Mouse (Mus musculus) B cell, adult 2 months (primary cell): ENCODE results near the gene Car10.
"Not testable (repeated sequence)": the region's sequence is repeated elsewhere in the genome, so short reads cannot be mapped to it uniquely, and the experiment has no call there.

Source experiments
- DNase-seq, 2 experiments: peaks; one replicate each; pipeline ENCODE4 v3.0.0; 2022

Gene Car10

DNA sequence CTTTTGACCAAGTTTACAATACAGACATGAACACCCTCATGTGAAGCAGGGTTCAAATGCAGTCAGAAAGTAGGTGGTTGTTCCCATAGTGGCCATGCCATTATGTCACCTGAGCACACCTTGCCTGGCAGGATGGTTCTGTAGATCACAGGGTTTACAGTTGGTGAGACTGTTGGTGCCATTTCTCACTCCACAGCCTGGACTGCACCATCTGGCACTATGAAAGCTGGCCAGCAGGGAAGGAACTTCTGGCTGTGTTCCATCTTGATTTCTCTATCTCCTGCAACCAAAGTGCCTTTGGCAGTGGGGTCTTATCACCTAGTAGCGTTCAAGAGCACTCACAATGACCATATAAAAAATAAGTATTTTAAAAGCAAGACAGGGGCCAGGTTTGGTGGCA is 303.3 kb downstream of the Car10 start:
- DNase-seq = not testable (repeated sequence)

DNA sequence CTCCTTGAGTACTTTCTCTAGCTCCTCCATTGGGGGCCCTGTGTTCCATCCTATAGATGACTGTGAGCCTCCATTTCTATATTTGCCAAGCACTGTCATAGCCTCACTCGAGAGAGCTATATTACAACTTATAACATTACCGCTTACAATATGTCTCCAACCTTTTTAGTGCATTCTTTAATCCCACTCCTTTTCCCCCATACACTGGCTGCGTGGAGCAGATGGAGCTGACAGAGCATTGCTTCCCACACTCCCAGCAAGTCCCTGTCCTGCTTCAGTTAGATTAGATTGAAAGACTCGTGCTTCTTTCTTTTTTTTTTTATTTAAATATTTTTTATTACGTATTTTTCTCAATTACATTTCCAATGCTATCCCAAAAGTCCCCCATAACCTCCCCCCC is 310.2 kb downstream of the Car10 start:
- DNase-seq = no peak

DNA sequence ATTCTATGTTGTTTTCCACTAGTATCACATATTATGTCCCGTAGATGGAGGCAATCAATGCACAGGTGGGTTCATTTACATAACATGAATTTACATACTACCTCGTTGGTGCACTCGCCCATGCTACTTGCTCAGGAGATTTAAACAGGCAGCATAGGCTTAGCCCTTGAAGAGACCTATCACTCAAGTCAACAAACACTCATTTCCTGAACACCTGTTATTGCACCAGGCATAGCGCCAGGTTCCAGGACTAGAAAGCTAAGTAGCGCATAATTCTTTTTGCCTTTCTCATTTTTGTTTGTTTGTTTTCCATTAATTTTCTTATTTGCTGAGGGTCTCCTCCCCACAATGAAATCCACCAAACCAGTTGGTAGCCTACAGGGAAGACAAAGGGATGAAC is 333.7 kb downstream of the Car10 start:
- no peak for DNase-seq

DNA sequence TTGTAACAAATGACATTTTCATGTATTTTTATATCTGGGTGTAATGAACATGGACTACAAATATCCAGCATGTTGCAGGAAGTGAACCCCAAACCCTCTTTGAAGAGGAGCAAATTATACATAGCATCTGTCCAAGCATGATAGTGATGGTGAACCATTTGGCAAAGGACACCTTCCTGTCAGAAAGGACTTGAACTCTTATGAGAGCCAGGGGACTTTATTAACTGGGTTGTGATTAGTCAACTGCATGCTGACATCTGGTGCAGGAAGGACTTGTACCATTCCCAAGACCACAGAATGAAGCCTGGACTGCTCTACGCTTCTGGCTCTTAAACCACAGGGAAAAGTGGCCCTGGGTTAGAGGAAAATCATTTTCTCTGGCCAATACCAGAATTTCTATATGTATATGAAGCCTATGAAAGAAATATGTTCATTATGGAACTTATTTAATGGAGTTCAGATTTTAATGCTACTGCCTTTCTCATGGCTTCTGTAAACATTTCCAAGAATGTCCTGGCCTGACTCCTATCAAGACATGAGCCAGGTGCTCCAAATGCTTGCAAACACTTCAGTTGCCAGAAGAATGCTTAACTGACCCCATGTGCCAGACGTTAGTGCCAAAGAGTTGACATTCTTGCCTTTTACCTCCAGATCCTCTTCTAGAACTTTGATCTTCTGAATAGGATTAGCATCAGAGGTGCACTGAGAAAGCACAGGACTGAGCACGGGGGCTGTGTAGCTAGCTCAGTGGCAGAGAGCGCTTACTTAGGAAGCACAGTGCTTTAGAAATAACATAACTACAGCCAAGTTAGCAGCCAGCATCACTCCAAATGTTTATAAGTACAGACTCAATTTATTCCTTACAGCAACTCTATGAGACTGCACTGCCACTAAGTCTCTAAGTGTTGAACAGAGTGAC is 337.4 kb downstream of the Car10 start:
- no peak for DNase-seq

DNA sequence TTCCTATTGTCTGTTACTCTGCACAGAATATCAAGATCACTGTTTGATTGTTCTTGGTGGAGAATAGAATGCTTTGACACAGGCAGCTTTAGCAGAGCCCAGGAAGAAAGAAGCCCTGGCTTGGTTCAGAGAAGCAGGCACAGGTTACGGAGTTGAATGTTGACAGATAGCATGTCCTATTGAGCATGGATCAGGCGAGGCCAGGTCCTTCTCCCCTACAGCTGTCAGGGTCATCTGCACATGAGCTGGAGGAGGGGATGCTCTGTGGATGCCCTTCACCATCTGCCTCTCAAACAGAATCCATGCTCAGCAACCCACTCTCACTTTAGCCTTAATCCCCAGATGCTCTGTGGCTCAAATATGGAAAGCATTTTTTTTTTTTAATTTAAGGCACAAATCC is 339.1 kb downstream of the Car10 start:
- no peak for DNase-seq

DNA sequence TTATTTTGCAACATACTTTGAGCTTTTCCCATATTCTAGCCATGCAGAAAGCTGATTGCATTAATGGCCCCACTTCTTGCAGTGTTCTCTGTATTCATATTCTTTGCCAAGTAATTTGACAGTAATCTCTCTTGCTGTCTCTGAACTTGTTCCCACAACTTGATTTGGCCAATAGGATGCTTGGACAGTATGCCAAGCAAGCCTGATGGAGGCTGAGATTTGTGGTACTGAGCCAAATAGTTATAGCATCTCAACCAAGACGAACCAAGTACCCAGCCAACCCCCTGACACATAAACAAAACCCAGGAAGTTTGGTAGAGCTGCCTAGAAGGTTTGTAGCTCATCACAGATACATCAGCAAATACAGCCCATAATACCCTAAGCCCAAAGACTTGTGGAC is 342.6 kb downstream of the Car10 start:
- DNase-seq = no peak

DNA sequence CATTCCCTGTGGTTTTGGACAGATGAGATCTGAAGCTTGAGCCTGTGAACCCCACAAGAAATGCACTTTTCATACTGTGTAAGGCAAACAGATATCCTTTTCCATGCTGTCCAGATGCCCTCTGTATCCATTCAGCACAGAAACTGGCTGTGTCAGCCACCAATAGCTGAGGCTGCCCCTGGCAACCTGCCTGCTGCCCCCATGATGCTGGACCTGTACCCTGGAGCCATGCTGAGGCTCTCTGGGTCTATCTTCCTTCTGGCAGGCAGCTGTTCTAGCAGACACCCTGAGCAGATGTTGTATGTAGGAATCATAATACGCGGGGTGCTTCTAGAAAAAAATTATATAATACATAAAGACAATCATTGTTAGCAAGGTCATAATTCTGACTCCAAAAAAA is 345.9 kb downstream of the Car10 start:
- DNase-seq = no peak

DNA sequence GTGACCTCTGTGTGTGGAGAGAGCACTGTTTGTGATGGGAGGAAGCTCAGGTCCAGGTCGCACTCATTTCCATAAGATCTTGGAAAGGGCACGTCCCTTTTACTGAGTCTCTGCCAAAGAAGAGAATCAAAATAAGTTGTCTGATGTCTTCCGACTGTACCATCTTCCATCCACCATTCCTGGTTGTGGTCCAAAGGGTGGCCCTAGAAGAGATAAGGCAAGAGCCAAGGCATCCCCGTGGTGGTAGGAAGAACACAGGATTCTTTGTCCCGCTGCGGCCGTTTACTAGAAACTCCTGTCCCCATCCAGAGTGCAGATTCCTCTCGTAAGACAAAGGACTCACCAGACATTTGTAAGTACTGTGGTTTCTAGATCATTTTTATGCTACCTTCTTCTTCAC is 346.9 kb downstream of the Car10 start:
- DNase-seq = no peak

DNA sequence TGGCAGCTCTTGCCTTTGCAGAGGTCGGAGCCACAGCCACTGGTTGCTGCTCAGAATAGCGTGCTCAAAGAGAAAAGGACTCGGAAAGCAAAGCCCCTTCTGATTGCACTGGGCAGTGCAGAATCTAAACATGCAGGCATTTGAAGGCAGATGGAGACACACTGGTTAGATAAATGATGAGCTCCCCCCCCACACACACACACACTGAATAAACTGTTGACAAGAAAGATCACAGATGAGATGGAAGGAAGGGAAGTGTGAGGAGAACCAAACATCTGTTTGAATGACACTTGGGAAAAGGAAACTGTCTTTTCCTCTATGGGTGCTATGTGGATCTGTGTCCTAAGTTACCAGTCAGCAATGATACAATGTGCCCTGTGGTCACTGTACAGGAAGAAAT is 349.7 kb downstream of the Car10 start:
- no peak for DNase-seq

DNA sequence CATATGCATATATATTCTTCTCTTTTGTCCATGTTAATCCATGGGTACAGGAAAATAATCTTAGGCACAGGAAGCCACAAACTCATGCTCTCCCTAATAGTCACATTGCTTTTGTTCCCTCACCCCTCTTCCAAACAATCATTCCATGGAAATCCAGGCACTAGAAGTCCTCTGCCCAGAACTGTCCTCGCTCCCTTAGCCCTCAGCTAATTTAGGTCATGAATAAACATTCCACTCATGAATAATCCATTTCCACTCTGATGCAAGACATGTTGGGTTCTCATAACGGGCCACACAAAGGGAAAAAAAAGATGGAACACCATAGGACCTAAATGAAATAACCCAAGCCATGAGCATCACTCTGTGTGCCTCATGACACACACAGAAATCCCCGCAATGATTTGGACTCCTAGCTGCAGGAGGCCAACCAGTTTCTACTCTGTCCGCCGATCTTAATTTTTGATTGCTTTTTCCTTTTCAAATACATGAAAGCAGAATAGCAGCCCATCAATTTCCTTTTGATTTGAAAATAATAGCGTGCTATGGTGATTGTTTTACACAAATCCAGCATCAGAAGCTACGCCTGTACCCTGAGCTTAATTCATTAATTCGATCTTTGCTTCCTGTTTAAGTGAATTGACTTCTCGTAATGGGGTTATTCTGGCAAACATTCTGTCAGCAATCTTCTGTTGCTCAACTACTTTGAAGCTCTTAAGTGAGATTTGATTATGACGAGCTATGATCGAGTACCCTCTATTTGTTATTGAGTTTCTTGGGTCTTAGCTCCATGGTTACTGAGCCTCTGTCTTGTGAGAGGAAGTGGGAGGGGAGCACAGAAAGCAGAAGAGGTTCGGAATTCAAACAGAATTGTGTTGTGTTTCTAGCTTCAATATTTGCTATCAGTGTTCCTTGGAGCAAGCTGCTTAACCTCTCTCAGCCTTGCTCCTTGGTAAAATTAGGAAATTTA is 350.7 kb downstream of the Car10 start:
- no peak for DNase-seq

DNA sequence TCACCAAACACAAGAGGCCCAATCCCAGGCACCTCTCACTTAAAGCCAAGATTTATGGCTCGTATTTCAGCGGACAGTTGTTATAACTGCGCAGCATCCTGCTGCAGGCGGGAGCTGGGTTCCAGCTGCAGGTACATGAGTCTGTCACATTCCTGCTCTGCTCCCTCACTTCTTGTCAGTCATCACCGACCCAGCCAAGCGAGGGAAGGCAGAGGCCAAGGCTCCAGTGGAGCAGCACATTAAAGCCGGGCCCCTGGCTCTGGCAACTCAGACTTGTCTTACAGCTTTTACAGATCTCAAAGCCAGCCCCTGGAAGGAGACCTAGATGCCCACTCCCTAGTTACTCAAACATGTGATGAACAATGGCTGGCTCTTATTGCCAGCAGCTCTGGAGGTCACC is 352.7 kb downstream of the Car10 start:
- DNase-seq = no peak

DNA sequence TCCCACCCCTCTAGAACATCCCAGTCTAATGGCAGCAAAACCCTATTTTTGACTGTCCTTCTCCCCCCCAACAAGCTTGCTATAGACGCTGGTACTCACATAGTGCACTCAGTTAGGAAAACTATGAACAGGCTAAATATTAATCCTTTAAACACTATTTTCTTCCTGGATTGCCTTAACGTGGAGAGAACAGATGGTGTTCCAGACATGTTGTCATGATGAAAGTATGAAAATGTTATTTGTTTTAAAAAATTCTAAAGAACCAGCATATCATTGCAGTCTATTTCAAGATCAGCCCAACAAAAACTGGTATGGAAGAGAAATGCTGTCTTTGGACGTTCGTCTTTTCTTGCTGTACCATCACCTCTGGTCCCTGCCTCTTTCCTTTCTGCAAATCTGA is 368.4 kb downstream of the Car10 start:
- DNase-seq = no peak

DNA sequence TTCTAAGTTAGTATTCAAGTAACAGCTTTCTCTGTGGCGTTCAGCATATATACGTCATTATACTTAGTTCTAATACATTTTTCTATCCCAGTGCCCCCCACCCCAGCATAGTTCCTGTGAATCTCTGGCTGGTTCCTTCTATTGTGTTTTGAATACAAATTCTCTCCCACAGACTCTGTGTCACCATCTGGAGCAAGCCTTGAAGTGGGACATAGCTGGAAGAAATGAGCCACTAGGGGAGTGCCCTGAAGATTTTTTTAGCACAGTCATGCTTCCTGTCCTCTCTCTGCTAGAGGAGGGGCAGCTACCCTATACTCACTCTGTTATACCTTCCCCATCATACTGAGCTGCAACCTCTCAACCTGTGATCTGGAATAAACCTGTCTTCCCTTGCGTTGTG is 369.9 kb downstream of the Car10 start:
- no peak for DNase-seq

DNA sequence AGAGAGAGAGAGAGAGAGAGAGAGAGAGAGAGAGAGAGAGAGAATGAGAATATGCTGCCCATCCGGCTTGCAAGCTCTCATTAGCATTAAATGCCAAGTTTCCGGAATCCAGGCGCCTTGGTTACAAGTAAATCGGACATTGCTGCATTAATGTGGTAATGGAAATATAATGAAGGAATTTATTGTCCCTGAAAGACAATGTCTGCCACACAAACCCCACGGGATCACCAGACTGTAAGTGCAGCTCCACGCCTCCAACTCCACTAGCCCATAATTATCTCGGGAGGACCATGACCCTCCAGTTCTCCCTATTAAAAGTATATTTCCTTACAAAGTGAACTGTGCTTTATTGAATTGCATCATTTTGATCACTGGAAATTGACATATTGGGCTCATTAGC is 372.9 kb downstream of the Car10 start:
- DNase-seq = no peak

DNA sequence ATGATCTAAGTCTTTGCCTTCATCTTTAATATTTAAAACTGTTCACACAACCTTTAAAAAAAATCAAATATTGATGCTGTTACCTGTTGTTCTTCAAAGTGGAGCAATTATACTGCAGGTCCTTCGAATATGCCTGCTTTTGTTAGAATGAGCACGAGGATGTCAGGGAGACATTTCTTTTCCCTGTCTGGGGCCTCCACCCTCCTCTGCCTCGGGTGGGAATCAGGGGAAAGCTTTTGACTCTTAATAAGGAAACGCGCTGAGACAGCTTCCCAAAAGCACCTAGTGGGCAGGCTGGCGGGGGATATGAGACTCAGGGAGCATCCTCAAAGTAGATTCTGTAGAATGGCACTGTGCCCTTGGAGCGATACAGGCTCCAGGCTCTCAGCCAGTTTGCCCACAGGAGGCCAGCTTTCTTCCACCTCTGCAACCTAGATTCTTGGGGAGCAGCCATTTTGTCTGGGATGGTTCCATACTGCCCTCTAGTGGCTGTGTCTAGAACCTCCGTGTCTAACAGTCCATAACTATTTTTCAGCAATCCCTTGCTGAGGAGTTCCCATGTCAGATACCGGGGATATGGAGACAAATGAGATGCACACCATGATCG is 373.8 kb downstream of the Car10 start:
- DNase-seq = no peak

DNA sequence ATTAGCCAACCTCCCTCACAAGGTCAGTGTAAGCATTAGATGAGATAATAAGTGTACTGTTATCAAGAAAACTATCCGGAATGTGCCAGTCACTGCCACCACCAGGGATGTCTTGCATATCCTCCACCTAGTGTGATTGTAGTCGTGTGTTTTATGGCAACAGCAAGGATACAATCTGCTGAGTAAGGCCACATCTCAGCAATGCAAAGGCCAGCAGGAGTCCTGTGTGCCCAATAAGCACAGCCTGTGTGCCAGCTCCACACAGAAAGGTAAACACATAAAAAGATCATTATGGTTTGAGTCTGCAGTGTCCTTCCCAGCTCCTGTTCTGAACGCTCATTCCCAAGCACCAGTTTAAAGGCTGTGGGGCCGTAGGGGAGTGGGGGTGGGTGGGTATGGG is 386.8 kb downstream of the Car10 start:
- no peak for DNase-seq

DNA sequence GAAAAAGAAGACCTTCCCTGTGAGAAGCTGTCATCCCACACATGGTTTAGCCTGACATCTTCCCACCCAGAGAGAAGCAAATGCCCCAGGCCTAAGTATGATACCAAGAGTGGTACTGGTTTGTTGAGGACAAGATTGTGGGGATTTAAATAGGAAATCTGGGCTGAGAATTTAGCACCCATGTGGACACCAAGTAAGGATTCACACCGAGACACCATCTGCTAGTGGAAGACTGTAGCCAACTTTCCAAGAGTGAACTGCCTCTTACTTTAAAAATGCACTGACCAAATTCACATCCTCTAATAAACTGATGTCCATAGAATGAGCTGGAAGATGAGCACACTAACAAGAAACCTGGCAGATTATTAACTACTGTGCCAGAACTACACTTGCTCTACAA is 389.2 kb downstream of the Car10 start:
- DNase-seq = no peak

DNA sequence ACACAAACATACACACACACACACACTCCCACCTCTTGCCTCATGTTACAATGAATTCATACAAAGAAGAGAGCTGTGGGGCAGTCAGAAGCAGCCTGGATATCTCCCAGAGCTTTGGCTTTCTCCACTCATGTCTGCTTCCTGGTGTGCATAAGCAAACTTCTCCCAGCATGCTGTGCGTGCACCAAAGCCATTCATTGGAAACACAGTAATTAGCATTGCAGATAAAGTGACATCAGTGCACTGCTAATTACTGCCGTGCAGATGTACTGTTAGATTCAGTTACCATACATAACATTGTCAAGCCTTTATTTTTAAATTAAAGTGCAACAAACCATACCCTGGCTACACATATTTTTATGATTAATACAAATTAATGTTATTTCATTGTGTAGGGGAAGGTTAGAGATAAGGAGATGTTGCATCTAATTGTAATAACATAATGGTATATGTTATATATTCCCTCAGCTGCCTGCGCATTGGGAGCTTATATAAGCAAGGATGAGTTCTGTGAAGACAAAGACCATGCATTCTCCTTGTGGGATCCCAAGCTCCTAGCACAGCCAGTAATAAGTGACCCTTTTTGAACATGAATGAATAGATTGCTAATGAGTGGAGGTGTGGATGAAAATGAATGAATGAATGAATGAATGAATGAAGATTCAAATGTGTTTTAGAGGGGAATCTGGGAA is 390.2 kb downstream of the Car10 start:
- no peak for DNase-seq

DNA sequence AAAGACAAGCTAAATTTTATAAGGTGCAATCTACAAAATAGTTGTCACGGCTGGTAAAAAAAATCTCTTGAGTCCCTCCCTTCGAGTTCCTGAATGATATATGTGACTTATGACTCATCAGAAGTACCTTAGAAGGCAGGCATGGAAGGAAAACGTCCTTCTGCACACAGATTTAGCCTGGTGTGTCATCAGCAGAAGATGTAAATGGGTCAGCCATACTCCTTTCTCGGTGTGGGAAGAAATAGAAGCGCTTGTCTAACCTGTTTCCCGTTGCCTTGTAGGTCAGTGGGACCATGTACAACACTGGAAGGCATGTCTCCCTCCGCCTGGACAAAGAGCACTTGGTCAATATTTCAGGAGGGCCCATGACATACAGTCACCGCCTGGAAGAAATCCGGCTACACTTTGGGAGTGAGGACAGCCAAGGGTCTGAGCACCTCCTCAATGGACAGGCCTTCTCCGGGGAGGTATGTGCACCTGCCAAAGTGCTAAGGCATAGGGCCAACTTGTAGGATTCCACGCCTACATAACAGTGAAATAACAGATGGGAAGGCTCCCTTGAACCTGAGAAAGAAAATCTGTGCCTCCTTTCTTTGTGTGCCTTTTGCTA is 392.5 kb downstream of the Car10 start:
- DNase-seq = no peak

DNA sequence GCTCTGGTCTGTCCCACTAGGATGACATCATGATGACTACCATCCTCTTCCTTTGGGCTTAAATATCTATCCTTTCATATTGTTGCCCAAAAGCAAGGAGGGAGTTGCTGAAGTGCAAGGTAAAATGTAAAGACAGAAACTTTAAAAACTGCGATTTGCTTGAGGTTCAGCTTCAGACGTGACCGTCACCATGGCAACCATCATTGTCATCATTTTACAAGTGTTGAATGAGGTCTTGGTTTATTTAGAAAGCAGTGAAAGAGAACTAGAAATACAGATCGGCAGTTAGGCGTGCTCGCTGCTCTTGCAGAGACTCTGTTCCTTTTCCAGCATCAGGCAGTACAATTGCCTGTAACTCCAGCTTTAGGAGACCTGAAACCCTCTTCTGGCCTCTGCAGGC is 400.1 kb downstream of the Car10 start:
- DNase-seq = no peak

DNA sequence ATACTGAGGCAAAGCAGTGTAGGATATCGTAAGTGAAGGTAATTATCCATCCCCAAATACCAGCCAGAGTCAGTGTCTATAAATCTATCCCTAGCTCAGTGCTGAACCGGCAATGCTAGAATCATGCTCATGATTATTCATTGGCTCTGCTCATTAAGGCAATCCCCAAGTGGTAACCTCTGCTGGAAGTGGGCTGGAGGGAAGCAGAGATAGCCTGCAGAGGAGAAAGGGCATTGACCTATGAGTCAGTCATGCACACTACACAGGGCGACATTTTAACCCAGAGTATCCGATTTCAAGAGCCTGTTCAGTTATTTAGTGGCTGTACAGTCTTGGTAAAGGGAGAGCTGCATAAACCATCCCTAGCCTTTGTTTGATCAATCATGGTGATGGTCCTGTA is 402.6 kb downstream of the Car10 start:
- DNase-seq = no peak

DNA sequence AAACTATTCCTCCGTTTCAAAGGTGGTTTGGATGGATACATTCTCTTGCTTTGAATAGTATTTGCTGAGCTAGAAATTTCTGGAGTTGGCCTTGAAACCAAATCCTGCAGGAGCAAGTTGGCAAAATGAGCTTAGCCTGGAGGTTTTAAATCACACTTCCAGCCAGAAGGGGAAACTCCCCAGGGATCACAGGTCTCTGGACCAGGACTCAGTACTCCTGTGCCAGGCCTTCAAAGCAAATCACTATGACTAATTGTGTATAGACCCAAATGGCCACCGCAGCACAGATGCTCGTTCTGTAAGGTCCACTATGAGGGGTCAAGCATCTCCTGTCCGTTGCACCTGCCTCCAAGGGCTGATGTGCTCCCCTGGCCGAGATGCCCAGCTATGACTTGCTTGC is 403.8 kb downstream of the Car10 start:
- DNase-seq = no peak
